Mouse (Mus musculus) heart, postnatal 0 days (tissue): ENCODE data around the gene Ntpcr. TPM values are rescaled to one million over a fixed set of nuclear protein-coding genes. Genes with fewer than 3 reads are reported as not detected.

ENCODE experiments used
- ATAC-seq: fragments of 200-750 bp; cut with Nextera tagmentation; 2 replicates; pipeline ENCODE4 v1.8.0; 2017; ENCODE audit warnings: low read depth, moderate number of reproducible peaks, moderate library complexity; ENCODE audit not compliant: insufficient read depth
- DNase-seq: peaks from one replicate; pipeline ENCODE4 v3.0.0-alpha.2; 2016; ENCODE audit warnings: low spot score
- H3K27ac ChIP-seq: fragments of 300-500 bp; sonication (generic); 2 replicates; pipeline ENCODE4 v1.5.1; 2014; ENCODE audit warnings: low read depth, mild to moderate bottlenecking
- H3K27me3 ChIP-seq: fragments of 300-500 bp; sonication (generic); 2 replicates; pipeline ENCODE4 v1.6.1; 2014; ENCODE audit warnings: low read length, mixed read lengths; ENCODE audit not compliant: control insufficient read depth, insufficient read depth
- H3K36me3 ChIP-seq: fragments of 300-500 bp; sonication (generic); replicated peaks from 2 replicates; pipeline ENCODE4 v1.6.1; 2014; ENCODE audit warnings: low read length, mixed read lengths; ENCODE audit not compliant: control insufficient read depth, insufficient read depth
- H3K4me1 ChIP-seq: fragments of 300-500 bp; sonication (generic); 2 replicates; pipeline ENCODE4 v1.6.1; 2014; ENCODE audit warnings: antibody characterized with exemption; ENCODE audit not compliant: control insufficient read depth, insufficient read depth
- H3K4me2 ChIP-seq: fragments of 300-500 bp; sonication (generic); 2 replicates; pipeline ENCODE4 v1.6.1; 2014; ENCODE audit warnings: low read depth, mild to moderate bottlenecking, low read length, moderate library complexity
- H3K4me3 ChIP-seq: fragments of 300-500 bp; sonication (generic); 2 replicates; pipeline ENCODE4 v1.5.1; 2014; ENCODE audit warnings: low read depth, low read length
- H3K9ac ChIP-seq: fragments of 300-500 bp; sonication (generic); replicated peaks from 2 replicates; pipeline ENCODE4 v1.6.1; 2014; ENCODE audit warnings: low read depth, low read length, mixed read lengths
- H3K9me3 ChIP-seq: fragments of 300-500 bp; sonication (generic); replicated peaks from 2 replicates; pipeline ENCODE4 v1.6.1; 2016; ENCODE audit warnings: low read length; ENCODE audit not compliant: control insufficient read depth
- CTCF ChIP-seq: IDR thresholded peaks from 2 replicates; pipeline ENCODE4 v1.5.1; 2016; ENCODE audit warnings: antibody characterized with exemption, control low read depth, low read depth
- EP300 ChIP-seq: IDR thresholded peaks from 2 replicates; pipeline ENCODE4 v1.6.1; 2016; ENCODE audit warnings: antibody characterized with exemption, low read depth
- WGBS: fragments of 180-500 bp; shearing (Covaris S2); extraction: QIAGEN DNeasy Blood & Tissue Kit; methylation state at CpG from one replicate; pipeline ENCODE4 v1.1.7; 2014; 5-methylcytosine and 5-hydroxymethylcytosine counted together
- polyA plus RNA-seq: library from polyadenylated mRNA; unstranded; fragments of >200 nt; fragmentation: Nextera tagmentation; extraction: Ambion mirVana; gene quantifications from 2 replicates; pipeline ENCODE4 v1.2.1, GENCODE M21; 2015
- total RNA-seq: library from RNA; depleted of rRNA; stranded (reverse); fragments of >200 nt; gene quantifications from 2 replicates; pipeline ENCODE4 v1.2.3, GENCODE M21; 2014; ENCODE audit warnings: low replicate concordance

Ntpcr gene
- total and polyA plus RNA-seq, 2 experiments from 2014 or later, result 34.7 to 35.1 TPM

DNA sequence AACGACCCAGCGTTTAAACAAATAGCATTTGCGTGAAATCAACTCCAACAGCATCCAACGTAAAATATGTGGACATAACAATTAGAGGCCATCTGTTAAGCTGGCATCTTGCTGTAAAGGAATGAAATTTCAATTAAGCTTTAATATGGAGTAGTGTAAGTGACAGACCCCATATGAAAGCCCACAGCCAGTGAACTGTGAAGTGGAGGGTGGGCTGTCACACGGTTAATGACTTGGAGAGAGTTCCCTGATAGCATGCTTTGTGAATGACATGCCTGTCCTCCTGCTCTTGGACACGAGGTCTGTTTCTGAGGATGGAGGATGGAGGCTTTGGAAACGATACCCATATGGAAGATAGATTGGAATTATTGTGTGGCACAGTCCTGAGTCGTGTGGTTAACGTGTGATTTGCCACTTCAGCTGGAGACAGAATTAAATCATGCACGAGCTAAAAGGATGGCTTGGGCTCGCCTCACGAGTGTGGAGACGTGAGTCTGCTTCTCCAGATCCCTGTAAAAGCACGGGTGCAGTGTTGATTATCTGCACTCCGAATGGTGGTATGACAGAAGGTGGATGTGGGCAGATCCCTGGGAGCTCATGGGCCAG lies 26.8 kb upstream of the Ntpcr start:
- H3K4me1 ChIP-seq, result no peaks in the 10 kb centered on the region
- no peak overlapping the region for H3K27ac ChIP-seq
- H3K9ac ChIP-seq, result no peak overlapping the region
- no peak overlapping the region for H3K4me3 ChIP-seq
- H3K9me3 ChIP-seq, result peaks cover 8% of the 10 kb centered on the region
- no peaks in the 10 kb centered on the region for H3K36me3 ChIP-seq
- ATAC-seq (no peak), DNase-seq (no peak)
- TF ChIP-seq CTCF, result no peak
- TF ChIP-seq EP300, result no peak
- 76% methylated on average over 15 of the region's 15 CpGs for WGBS
- no peak overlapping the region for H3K4me2 ChIP-seq
- H3K27me3 ChIP-seq, result no peaks in the 10 kb centered on the region

DNA sequence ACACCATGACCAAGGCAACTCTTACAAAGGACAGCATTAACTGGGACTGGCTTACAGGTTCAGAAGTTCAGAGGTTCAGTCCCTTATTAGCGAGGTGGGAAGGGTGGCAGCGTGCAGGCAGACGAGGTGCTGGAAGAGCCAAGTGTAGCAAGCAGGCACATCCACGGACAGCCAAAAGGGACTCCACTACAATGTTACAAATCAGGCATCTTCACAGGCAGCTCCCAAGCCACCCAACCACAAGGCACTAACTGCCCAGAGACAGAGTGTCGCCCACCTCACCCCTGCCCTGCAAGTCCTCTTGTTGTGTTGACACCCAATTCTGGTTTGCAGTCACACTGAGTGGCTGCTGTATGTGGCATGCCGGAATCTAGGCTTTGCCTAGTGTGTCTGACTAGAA lies 25.3 kb upstream of the Ntpcr start:
- DNase-seq (no peak), ATAC-seq (no peak)
- H3K9ac ChIP-seq, result no peak overlapping the region

DNA sequence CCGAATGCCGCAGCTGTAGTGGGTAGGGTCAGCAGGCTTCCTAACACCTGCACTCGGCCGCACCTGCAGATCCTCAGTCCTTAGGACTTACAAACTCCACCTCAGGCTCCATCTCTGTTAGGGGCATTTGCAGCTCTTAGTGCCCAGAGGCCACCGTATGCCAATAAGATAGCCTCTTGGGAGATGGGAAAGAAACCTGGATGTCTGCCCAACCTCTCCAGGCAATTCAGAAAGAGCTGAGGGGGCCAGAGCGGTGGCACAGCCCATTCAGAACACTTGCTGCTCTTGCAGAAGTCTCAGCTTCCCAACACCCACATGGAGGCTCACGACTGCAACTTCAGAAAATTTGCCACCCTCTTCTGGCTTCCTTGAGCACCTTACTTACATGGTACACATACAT lies 23.9 kb upstream of the Ntpcr start:
- H3K27me3 ChIP-seq, result no peaks in the 10 kb centered on the region
- 70% methylated on average over 7 of the region's 7 CpGs for WGBS
- no peak overlapping the region for H3K27ac ChIP-seq
- no peaks in the 10 kb centered on the region for H3K9me3 ChIP-seq
- no peaks in the 10 kb centered on the region for H3K36me3 ChIP-seq
- DNase-seq (no peak), ATAC-seq (no peak)
- no peaks in the 10 kb centered on the region for H3K4me1 ChIP-seq
- no peak for TF ChIP-seq CTCF
- TF ChIP-seq EP300, result no peak
- H3K4me2 ChIP-seq, result no peak overlapping the region
- no peak overlapping the region for H3K9ac ChIP-seq
- no peak overlapping the region for H3K4me3 ChIP-seq

More for the DNA sequence above, 25.3 kb upstream of the Ntpcr start:
- no peak overlapping the region for H3K4me2 ChIP-seq
- no peak overlapping the region for H3K27ac ChIP-seq
- no peak overlapping the region for H3K4me3 ChIP-seq
- no peaks in the 10 kb centered on the region for H3K4me1 ChIP-seq
- no peaks in the 10 kb centered on the region for H3K27me3 ChIP-seq
- H3K9me3 ChIP-seq, result no peaks in the 10 kb centered on the region
- no peaks in the 10 kb centered on the region for H3K36me3 ChIP-seq
- WGBS, result 88% methylated on average over 6 of the region's 6 CpGs
- TF ChIP-seq EP300, result no peak
- no peak for TF ChIP-seq CTCF

DNA sequence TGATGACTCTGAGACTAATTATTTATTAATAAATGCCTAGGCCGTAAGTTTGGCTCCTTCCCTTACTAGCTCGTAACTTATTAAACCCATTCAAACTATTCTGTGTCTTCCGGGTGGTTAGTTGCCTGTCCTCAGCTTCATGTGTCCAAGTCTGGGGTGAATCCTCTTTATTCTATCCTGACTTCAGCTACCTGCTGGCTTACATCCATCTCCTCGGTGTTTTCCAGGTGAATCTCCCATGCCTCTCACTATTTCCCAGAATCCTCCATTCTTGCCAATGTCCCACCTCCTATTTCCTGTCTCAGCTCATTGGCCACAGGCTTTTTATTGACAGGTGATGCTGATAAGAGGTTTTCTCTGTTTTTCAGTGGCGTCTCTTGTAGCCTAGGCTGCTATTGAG lies 20.6 kb upstream of the Ntpcr start:
- H3K27me3 ChIP-seq, result no peaks in the 10 kb centered on the region
- WGBS, result 81% methylated on average over 5 of the region's 5 CpGs
- H3K27ac ChIP-seq, result no peak overlapping the region
- H3K9me3 ChIP-seq, result no peaks in the 10 kb centered on the region
- no peaks in the 10 kb centered on the region for H3K4me1 ChIP-seq
- DNase-seq (no peak), ATAC-seq (no peak)
- no peak overlapping the region for H3K9ac ChIP-seq
- H3K36me3 ChIP-seq, result no peaks in the 10 kb centered on the region
- no peak overlapping the region for H3K4me3 ChIP-seq
- TF ChIP-seq CTCF (no peak), EP300 (no peak)
- no peak overlapping the region for H3K4me2 ChIP-seq

DNA sequence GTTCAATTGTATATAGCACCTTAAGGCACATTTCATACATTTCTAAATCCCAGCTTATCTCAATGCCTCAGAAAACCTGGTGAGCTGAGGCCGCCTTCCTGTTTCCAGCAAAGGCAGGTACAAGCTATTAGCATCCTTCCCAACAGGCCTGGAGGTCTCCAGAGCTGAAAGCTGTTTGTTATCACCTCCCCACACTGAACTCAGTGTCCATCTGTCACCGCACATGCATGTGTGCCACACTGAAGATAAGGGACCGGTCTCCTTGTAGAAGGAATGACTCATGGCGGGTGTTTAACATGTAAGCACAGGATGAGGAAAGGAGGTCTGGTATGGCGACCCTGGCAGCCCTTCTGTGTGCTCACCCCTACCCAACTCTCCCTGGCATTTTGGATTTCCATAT lies 18.2 kb upstream of the Ntpcr start:
- no peaks in the 10 kb centered on the region for H3K9me3 ChIP-seq
- 57% methylated on average over 5 of the region's 5 CpGs for WGBS
- DNase-seq (no peak), ATAC-seq (no peak)
- no peak overlapping the region for H3K4me3 ChIP-seq
- no peaks in the 10 kb centered on the region for H3K4me1 ChIP-seq
- H3K36me3 ChIP-seq, result no peaks in the 10 kb centered on the region
- no peak overlapping the region for H3K4me2 ChIP-seq
- H3K27ac ChIP-seq, result no peak overlapping the region
- TF ChIP-seq EP300, result no peak
- no peaks in the 10 kb centered on the region for H3K27me3 ChIP-seq
- H3K9ac ChIP-seq, result no peak overlapping the region

DNA sequence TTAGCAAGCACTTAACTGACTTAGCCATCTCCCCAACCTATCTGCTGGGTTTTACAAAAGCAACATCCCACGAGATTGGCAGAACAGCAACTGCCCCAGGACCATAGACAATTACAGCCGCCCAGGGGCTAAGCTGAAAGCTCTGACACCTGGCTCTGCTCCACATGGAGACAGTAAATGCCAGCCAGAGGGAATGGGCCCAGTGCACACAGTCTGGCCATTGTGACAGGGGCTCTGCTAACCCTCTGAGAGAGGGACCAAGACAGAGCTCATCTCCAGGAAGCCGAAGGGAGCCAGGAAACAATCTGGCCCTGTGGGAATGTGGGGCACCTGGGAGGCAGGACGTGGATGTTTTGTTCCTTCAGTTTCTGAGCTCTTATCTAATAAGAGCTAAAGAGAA lies 13.6 kb upstream of the Ntpcr start:
- no peak for DNase-seq
- 35% methylated on average over 4 of the region's 4 CpGs for WGBS
- no peak overlapping the region for H3K4me3 ChIP-seq
- H3K9me3 ChIP-seq, result no peaks in the 10 kb centered on the region
- H3K27me3 ChIP-seq, result no peaks in the 10 kb centered on the region
- H3K4me1 ChIP-seq, result no peaks in the 10 kb centered on the region
- H3K36me3 ChIP-seq, result no peaks in the 10 kb centered on the region
- H3K27ac ChIP-seq, result no peak overlapping the region
- no peak overlapping the region for H3K9ac ChIP-seq
- no peak overlapping the region for H3K4me2 ChIP-seq
- TF ChIP-seq EP300, result no peak
- TF ChIP-seq CTCF, result no peak
- no peak for ATAC-seq
